Mouse (Mus musculus) CH12.LX (cell line): ENCODE measurements at regions not wholly inside any gene's neighbourhood (a gene's known extent, or its start where the extent isn't known, plus 50 kb on each side); places are given as distances from the start of the nearest gene placed in this dataset.

Experiments
- CHD2 ChIP-seq: IDR thresholded peaks from 2 replicates; pipeline ENCODE4 v1.6.1; 2011; ENCODE audit warnings: low read length, improper control_type of control experiment
- CTCF ChIP-seq, 2 experiments: IDR thresholded peaks in 1 of 2; conservative IDR thresholded peaks in 1 of 2; 2 replicates each; pipeline ENCODE4 v1.5.1; 2011 to 2012; ENCODE audit warnings: low read depth in 2 of 2, low read length in 2 of 2, improper control_type of control experiment in 1 of 2, inconsistent platforms in 1 of 2, mild to moderate bottlenecking in 1 of 2, moderate library complexity in 1 of 2
- ELF1 ChIP-seq: IDR thresholded peaks from 2 replicates; pipeline ENCODE4 v1.6.1; 2014; ENCODE audit warnings: low read depth, mild to moderate bottlenecking, inconsistent platforms, low read length, improper control_type of control experiment
- JUND ChIP-seq: conservative IDR thresholded peaks from 2 replicates; pipeline ENCODE4 v1.6.1; 2011; ENCODE audit warnings: low read depth, low read length, improper control_type of control experiment
- KAT2A ChIP-seq: IDR thresholded peaks from 2 replicates; pipeline ENCODE4 v1.6.1; 2012; ENCODE audit warnings: low read length, improper control_type of control experiment, inconsistent platforms; ENCODE audit not compliant: insufficient replicate concordance
- MAX ChIP-seq: IDR thresholded peaks from 2 replicates; pipeline ENCODE4 v1.6.1; 2011; ENCODE audit warnings: low read length, improper control_type of control experiment
- MXI1 ChIP-seq: IDR thresholded peaks from 2 replicates; pipeline ENCODE4 v1.6.1; 2011; ENCODE audit warnings: mild to moderate bottlenecking, low read depth, low read length, improper control_type of control experiment
- POLR2A ChIP-seq: IDR thresholded peaks from 2 replicates; pipeline ENCODE4 v1.6.1; 2011; ENCODE audit warnings: low read depth, mild to moderate bottlenecking, improper control_type of control experiment, low read length

- 0 out of 2 replicates have a peak, but pooled peaks have one; percentile 5 for TF ChIP-seq KAT2A
- TF ChIP-seq MXI1, result peak; percentile 48; the same call in 1 of the 2 replicates
- TF ChIP-seq CTCF (conservative IDR thresholded peaks at IDR 0.05 in 1 of 2, IDR thresholded peaks at IDR 0.05 in 1 of 2; ENCODE audit: low read depth in 2 of 2, low read length in 2 of 2), result no peak
- no peak for TF ChIP-seq POLR2A
- TF ChIP-seq MAX, result peak; percentile 76
- no peak; the same call in 1 of the 2 replicates for TF ChIP-seq CHD2
- TF ChIP-seq ELF1, result peak; percentile 67; the same call in 1 of the 2 replicates
- peak; percentile 58 for TF ChIP-seq JUND
These were observed 65.7 kb upstream of the Il6 start for GRCm38 (mm10) chr5:29947225-29947624.
